Mouse (Mus musculus): ENCODE data around the gene Zfp382. TPM values are rescaled to one million over a fixed set of nuclear protein-coding genes. Genes with fewer than 3 reads are reported as not detected.
"Not testable (repeated sequence)": the region's sequence is repeated elsewhere in the genome, so short reads cannot be mapped to it uniquely, and the experiment has no call there.

Gene Zfp382
- polyA plus RNA-seq, 1 experiment from 2014 or later: 4.4 TPM

DNA sequence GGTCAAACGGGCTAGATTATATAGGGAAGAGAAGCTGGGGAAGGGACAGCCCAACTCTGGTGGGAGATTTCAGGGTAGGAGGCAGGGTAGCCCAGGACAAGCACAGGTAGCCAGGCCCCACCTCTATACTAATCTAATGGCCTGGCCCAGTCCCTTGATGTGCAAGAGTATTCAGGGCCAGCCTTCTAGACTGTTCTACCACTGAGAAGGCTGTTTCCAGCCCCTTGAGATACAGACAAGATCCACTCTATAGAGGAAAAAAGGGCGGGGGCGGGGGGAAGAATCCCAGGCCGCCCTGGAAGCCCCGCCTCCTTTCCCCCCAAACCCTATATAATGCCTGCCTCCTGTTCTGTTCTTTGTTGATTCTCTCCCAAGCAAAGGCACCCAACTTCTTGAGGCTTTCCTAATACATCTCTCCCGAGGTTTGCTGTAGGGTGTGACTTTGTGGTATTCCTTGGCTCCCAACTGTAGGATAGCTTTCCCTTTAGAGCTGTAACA is 27.8 kb upstream of the Zfp382 start:
- H3K9me3 ChIP-seq (ENCODE audit: control insufficient read depth, low read length): no peaks in the 10 kb centered on the region
- H3K36me3 ChIP-seq (ENCODE audit: control insufficient read depth, insufficient read depth, low read length): 0 out of 2 replicates have a peak, but pooled peaks cover 2% of the 10 kb centered on the region
- no peaks in the 10 kb centered on the region for H3K27me3 ChIP-seq (ENCODE audit: control insufficient read depth, insufficient read depth, low read length)
- peak overlapping the region; percentile 45; the same call in 1 of the 2 replicates for H3K4me3 ChIP-seq (ENCODE audit: low read depth, low read length)
- peak overlapping the region; percentile 72; the same call in 1 of the 2 replicates for H3K9ac ChIP-seq (ENCODE audit: low read length)
- peak overlapping the region; percentile 60 for H3K4me2 ChIP-seq
- 74% methylated on average over 6 of the region's 6 CpGs for WGBS
- H3K4me1 ChIP-seq (ENCODE audit: control insufficient read depth, insufficient read depth, low read length): peaks cover 11% of the 10 kb centered on the region
- H3K27ac ChIP-seq (ENCODE audit: low read depth, low read length): no peak overlapping the region
- DNase-seq (ENCODE audit: low spot score, missing footprints) (no peak), ATAC-seq (ENCODE audit: low FRiP score) (no peak)

DNA sequence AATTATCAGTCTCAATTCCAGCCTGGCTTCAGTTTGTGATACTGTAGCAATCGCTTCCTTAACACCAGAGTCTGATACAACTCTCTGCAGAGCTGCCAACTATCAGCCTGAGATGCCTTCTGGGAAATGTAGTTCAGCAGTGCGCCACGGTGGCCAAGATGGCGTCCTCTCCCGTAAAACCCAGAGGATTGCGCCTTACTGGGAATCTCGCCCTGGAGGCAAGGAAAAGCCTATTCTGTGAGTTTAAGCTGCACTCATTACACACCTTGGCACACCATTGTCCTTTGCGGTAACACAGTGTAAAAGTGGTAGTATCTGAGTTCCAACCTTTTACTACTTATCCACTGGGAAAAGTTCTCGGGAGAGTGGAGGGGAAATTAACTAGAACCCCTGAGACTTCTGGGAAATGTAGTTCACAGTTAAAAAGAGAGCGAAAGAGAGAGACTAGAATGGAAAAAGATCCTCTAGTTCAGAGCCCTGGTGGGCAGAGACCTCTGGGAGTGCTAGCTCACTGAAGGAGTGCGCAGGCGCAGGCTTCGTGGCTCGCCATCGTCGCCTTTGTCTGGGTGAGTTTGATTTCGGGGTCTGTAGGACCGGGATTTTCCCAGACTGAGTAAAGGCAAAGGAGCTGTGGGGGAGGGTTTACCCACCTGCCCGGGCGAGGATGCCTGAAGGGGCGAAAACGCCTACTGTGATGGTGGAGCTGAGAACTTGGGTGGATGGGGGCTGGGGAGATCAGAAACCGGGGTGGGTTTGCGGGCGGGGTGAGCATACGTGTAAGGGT is 26.9 kb upstream of the Zfp382 start, which contains the start of gene Zfp260:
TSS of gene Zfp260 (plus strand) at position 132 of the 784 bp plus-strand sequence.
- Histone ChIP-seq H3K27me3 (ENCODE audit: control insufficient read depth, insufficient read depth, low read length) (no peaks in the 10 kb centered on the region), H3K4me3 (ENCODE audit: low read depth, low read length) (peak within 1 kb of the TSS; percentile 45), H3K4me1 (ENCODE audit: control insufficient read depth, insufficient read depth, low read length) (peaks cover 5% of the 10 kb centered on the region; the same call in 1 of the 2 replicates), H3K9ac (ENCODE audit: low read length) (peak within 1 kb of the TSS; percentile 72), H3K36me3 (ENCODE audit: control insufficient read depth, insufficient read depth, low read length) (peaks cover 4% of the 10 kb centered on the region), H3K27ac (ENCODE audit: low read depth, low read length) (peak within 1 kb of the TSS; percentile 86), H3K9me3 (ENCODE audit: control insufficient read depth, low read length) (no peaks in the 10 kb centered on the region), H3K4me2 (peak within 1 kb of the TSS; percentile 60)
- ATAC-seq (ENCODE audit: low FRiP score) (peak; percentile 85), DNase-seq (ENCODE audit: low spot score, missing footprints) (peak; percentile 99)
- under 1% methylated on average over 26 of the region's 26 CpGs for WGBS

GRCm38 (mm10) chr7:30095551-30096125 is 26.1 kb upstream of the Zfp382 start:
- peaks cover 11% of the 10 kb centered on the region for H3K36me3 ChIP-seq (ENCODE audit: control insufficient read depth, insufficient read depth, low read length)
- ATAC-seq (ENCODE audit: low FRiP score): no peak
- H3K27ac ChIP-seq (ENCODE audit: low read depth, low read length): peak overlapping the region; percentile 86; the same call in 1 of the 2 replicates
- H3K4me2 ChIP-seq: peak overlapping the region; percentile 60
- H3K4me1 ChIP-seq (ENCODE audit: control insufficient read depth, insufficient read depth, low read length): peaks cover 5% of the 10 kb centered on the region; the same call in 1 of the 2 replicates
- WGBS: 17% methylated on average over 5 of the region's 5 CpGs
- peak overlapping the region; percentile 45 for H3K4me3 ChIP-seq (ENCODE audit: low read depth, low read length)
- no peaks in the 10 kb centered on the region for H3K27me3 ChIP-seq (ENCODE audit: control insufficient read depth, insufficient read depth, low read length)
- DNase-seq (ENCODE audit: low spot score, missing footprints): peak; percentile 88
- H3K9ac ChIP-seq (ENCODE audit: low read length): peak overlapping the region; percentile 72
- H3K9me3 ChIP-seq (ENCODE audit: control insufficient read depth, low read length): no peaks in the 10 kb centered on the region

DNA sequence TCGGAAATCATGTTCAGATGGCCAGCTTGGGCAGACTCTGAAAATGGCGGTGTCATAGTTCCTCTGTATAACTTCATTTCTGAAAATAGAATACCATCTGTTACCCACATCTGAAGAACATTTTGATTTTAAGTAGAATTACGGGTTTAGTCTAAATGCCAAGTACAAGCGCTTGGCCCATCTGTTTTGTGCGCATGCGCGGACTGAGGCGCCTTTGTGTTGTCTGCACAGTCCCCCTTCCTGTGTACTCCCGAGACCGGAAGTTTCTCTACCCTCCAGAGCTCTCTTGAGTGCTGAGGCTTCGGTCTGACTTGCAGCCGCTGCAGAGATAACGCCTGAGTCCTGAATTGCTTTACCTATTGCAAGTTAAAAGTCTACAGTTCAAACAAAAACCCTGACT is 22.4 kb upstream of the Zfp382 start:
- ATAC-seq (ENCODE audit: low FRiP score) (no peak), DNase-seq (ENCODE audit: low spot score, missing footprints) (no peak)
- peaks cover 38% of the 10 kb centered on the region for H3K36me3 ChIP-seq (ENCODE audit: control insufficient read depth, insufficient read depth, low read length)
- no peak overlapping the region for H3K9ac ChIP-seq (ENCODE audit: low read length)
- H3K27ac ChIP-seq (ENCODE audit: low read depth, low read length): no peak overlapping the region
- no peaks in the 10 kb centered on the region for H3K27me3 ChIP-seq (ENCODE audit: control insufficient read depth, insufficient read depth, low read length)
- 97% methylated on average over 13 of the region's 13 CpGs for WGBS
- no peak overlapping the region for H3K4me2 ChIP-seq
- H3K4me3 ChIP-seq (ENCODE audit: low read depth, low read length): no peak overlapping the region
- H3K4me1 ChIP-seq (ENCODE audit: control insufficient read depth, insufficient read depth, low read length): peaks cover 2% of the 10 kb centered on the region; the same call in 1 of the 2 replicates
- peaks cover 4% of the 10 kb centered on the region; the same call in 1 of the 2 replicates for H3K9me3 ChIP-seq (ENCODE audit: control insufficient read depth, low read length)

DNA sequence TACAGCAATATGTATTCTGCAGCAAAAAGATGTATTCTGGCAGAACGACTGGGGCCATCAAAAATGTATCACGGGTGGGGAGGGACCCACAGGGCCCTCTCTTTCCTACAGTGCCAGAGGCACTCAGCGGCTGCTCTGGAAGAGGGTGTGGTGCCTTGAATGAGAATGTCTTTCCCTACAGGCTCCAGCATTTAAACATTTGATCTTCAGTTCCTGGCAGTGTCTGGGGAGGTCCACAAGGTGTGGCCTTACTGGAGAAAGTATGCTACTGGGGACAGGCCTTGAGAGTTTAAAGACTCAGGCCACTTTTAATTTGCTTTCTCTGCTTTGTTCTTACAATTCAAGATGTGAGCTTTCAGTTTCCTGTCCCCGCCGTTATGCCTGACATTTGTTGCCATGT is 5.7 kb upstream of the Zfp382 start:
- WGBS: 95% methylated on average over 5 of the region's 5 CpGs
- Histone ChIP-seq H3K4me2 (no peak overlapping the region), H3K27me3 (ENCODE audit: control insufficient read depth, insufficient read depth, low read length) (no peaks in the 10 kb centered on the region), H3K27ac (ENCODE audit: low read depth, low read length) (no peak overlapping the region), H3K9me3 (ENCODE audit: control insufficient read depth, low read length) (peaks cover 6% of the 10 kb centered on the region; the same call in 1 of the 2 replicates), H3K9ac (ENCODE audit: low read length) (no peak overlapping the region), H3K36me3 (ENCODE audit: control insufficient read depth, insufficient read depth, low read length) (no peaks in the 10 kb centered on the region), H3K4me1 (ENCODE audit: control insufficient read depth, insufficient read depth, low read length) (peaks cover under 1% of the 10 kb centered on the region; the same call in 1 of the 2 replicates), H3K4me3 (ENCODE audit: low read depth, low read length) (no peak overlapping the region)
- ATAC-seq (ENCODE audit: low FRiP score) (no peak), DNase-seq (ENCODE audit: low spot score, missing footprints) (no peak)

DNA sequence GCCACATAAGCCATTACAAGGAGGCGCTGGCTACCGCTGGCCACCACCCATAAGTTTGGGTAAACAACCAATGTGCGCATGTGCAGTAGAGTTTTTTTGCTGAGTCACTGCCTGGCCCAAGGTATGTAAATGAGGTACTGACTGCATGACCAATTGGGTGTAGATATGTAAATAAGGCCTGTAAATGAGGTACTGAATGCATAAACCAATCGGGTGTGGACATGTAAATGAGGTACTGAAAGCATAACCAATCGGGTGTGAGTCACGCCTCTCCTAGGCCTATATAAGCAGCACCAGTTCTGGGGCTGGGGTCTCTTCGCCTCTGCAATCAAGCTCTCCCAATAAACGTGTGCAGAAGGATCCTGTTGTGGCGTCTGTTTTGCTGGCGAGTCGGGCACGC is 3.8 kb upstream of the Zfp382 start:
- not testable (repeated sequence) for H3K9me3 ChIP-seq (ENCODE audit: control insufficient read depth, low read length); H3K4me1 ChIP-seq (ENCODE audit: control insufficient read depth, insufficient read depth, low read length); DNase-seq (ENCODE audit: low spot score, missing footprints); H3K9ac ChIP-seq (ENCODE audit: low read length); H3K4me3 ChIP-seq (ENCODE audit: low read depth, low read length); H3K36me3 ChIP-seq (ENCODE audit: control insufficient read depth, insufficient read depth, low read length); H3K4me2 ChIP-seq; H3K27ac ChIP-seq (ENCODE audit: low read depth, low read length); H3K27me3 ChIP-seq (ENCODE audit: control insufficient read depth, insufficient read depth, low read length); ATAC-seq (ENCODE audit: low FRiP score)
- WGBS: 89% methylated on average over 12 of the region's 12 CpGs

DNA sequence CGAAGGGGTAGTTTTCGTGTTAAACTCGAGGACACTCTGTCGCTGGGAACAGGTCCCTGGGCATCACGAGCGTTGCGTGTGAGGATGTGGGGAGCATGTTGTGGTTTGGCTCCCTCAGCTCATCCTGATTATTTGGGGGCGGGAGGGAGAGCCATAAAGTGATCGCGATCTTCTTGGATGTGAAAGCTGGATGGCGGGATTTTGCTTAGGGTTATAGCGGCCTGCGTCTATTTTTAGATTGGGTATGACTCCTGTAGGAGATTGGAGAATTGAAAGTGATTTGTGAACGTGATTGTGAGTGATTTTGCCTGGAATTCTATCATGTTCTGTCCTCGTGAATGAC is 417 bp downstream of the Zfp382 start:
- ATAC-seq (ENCODE audit: low FRiP score): no peak; the same call in 1 of the 2 replicates
- 8% methylated on average over 15 of the region's 15 CpGs for WGBS
- DNase-seq (ENCODE audit: low spot score, missing footprints): no peak

DNA sequence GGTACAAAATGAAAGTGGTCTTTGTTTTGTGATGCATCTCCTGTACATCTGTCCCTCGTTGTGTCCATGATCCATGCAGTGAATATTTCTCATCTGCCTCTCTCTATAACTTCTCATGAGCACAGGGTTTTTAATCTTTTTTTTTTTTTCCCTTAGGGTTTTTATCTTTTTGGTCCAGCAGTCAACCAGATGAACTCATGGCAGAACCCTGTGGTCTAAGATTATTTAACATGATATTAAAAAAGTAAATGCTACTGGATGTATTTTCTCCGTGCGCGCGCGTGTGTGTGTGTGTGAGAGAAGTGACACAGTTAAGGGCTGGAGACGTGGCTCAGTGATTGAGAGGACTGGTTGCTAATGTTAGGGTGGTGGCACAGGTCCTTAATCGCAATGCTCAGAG is 8.2 kb downstream of the Zfp382 start:
- H3K4me3 ChIP-seq (ENCODE audit: low read depth, low read length): no peak overlapping the region
- peaks cover 38% of the 10 kb centered on the region for H3K36me3 ChIP-seq (ENCODE audit: control insufficient read depth, insufficient read depth, low read length)
- H3K9ac ChIP-seq (ENCODE audit: low read length): no peak overlapping the region
- WGBS: 95% methylated on average over 8 of the region's 8 CpGs
- no peaks in the 10 kb centered on the region for H3K4me1 ChIP-seq (ENCODE audit: control insufficient read depth, insufficient read depth, low read length)
- H3K4me2 ChIP-seq: no peak overlapping the region
- H3K9me3 ChIP-seq (ENCODE audit: control insufficient read depth, low read length): no peaks in the 10 kb centered on the region; the same call in 1 of the 2 replicates
- H3K27me3 ChIP-seq (ENCODE audit: control insufficient read depth, insufficient read depth, low read length): no peaks in the 10 kb centered on the region
- ATAC-seq (ENCODE audit: low FRiP score) (no peak), DNase-seq (ENCODE audit: low spot score, missing footprints) (peak; percentile 44)
- no peak overlapping the region for H3K27ac ChIP-seq (ENCODE audit: low read depth, low read length)

More for the DNA sequence above, 417 bp downstream of the Zfp382 start:
- H3K27ac ChIP-seq (ENCODE audit: low read depth, low read length): no peak overlapping the region; the same call in 1 of the 2 replicates
- no peaks in the 10 kb centered on the region for H3K36me3 ChIP-seq (ENCODE audit: control insufficient read depth, insufficient read depth, low read length)
- no peaks in the 10 kb centered on the region for H3K9me3 ChIP-seq (ENCODE audit: control insufficient read depth, low read length)
- peak overlapping the region; percentile 62 for H3K4me3 ChIP-seq (ENCODE audit: low read depth, low read length)
- H3K4me1 ChIP-seq (ENCODE audit: control insufficient read depth, insufficient read depth, low read length): peaks cover 9% of the 10 kb centered on the region; the same call in 1 of the 2 replicates
- peak overlapping the region; percentile 82 for H3K9ac ChIP-seq (ENCODE audit: low read length)
- H3K4me2 ChIP-seq: peak overlapping the region; percentile 63
- H3K27me3 ChIP-seq (ENCODE audit: control insufficient read depth, insufficient read depth, low read length): no peaks in the 10 kb centered on the region

DNA sequence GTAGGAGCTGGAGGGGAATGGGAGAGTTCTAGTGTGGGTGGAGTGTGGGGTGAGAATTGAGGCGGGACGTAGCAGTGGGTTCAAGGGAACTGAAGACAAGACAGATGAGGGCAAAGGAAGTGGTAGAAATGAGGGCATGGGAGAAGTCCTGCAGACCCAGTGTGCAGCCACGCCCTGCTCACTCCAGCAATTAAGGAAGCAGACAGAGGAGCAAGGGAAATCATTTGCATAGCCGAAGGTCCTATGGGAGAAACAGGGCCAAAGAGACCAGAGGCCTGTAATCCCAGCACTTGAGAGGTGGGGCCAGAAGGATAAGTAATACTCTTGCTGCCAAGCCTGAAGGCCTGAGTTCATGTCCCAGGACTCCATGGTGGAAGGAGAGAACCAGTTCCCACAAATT is 10.7 kb downstream of the Zfp382 start:
- H3K36me3 ChIP-seq (ENCODE audit: control insufficient read depth, insufficient read depth, low read length): peaks cover 38% of the 10 kb centered on the region
- 95% methylated on average over 4 of the region's 4 CpGs for WGBS
- no peaks in the 10 kb centered on the region for H3K27me3 ChIP-seq (ENCODE audit: control insufficient read depth, insufficient read depth, low read length)
- H3K27ac ChIP-seq (ENCODE audit: low read depth, low read length): no peak overlapping the region
- ATAC-seq (ENCODE audit: low FRiP score): no peak
- H3K4me3 ChIP-seq (ENCODE audit: low read depth, low read length): no peak overlapping the region
- no peak for DNase-seq (ENCODE audit: low spot score, missing footprints)
- H3K9me3 ChIP-seq (ENCODE audit: control insufficient read depth, low read length): no peaks in the 10 kb centered on the region; the same call in 1 of the 2 replicates
- no peaks in the 10 kb centered on the region for H3K4me1 ChIP-seq (ENCODE audit: control insufficient read depth, insufficient read depth, low read length)
- H3K4me2 ChIP-seq: no peak overlapping the region
- H3K9ac ChIP-seq (ENCODE audit: low read length): no peak overlapping the region
